Mouse (Mus musculus) T-cell, adult 2 months (primary cell): ENCODE measurements around the gene Camk2g.

Experiments
- DNase-seq: peaks from one replicate; pipeline ENCODE4 v3.0.0; 2022; ENCODE audit warnings: low spot score

Gene Camk2g

GRCm38 (mm10) chr14:20806116-20806840 lies 12.4 kb upstream of the Camk2g start:
- no peak for DNase-seq

GRCm38 (mm10) chr14:20804964-20805672 lies 11.2 kb upstream of the Camk2g start:
- no peak for DNase-seq

- no peak for DNase-seq
Observed at GRCm38 (mm10) chr14:20804481-20804880, 10.6 kb upstream of the Camk2g start.

GRCm38 (mm10) chr14:20803606-20803938 lies 9.7 kb upstream of the Camk2g start:
- DNase-seq, result peak; percentile 63

GRCm38 (mm10) chr14:20802926-20803605 lies 9.2 kb upstream of the Camk2g start:
- DNase-seq, result no peak

GRCm38 (mm10) chr14:20798761-20799160 lies 4.9 kb upstream of the Camk2g start:
- peak; percentile 85 for DNase-seq

- no peak for DNase-seq
Observed at GRCm38 (mm10) chr14:20798300-20798699, 4.4 kb upstream of the Camk2g start.

- DNase-seq, result no peak
Observed at GRCm38 (mm10) chr14:20796643-20797042, 2.8 kb upstream of the Camk2g start.

GRCm38 (mm10) chr14:20796170-20796569 lies 2.3 kb upstream of the Camk2g start:
- DNase-seq, result no peak

GRCm38 (mm10) chr14:20795423-20796152 lies 1.7 kb upstream of the Camk2g start:
- no peak for DNase-seq

GRCm38 (mm10) chr14:20794589-20794988 lies 701 bp upstream of the Camk2g start:
- no peak for DNase-seq

- DNase-seq, result no peak
Observed at GRCm38 (mm10) chr14:20792922-20793757, 748 bp downstream of the Camk2g start.

GRCm38 (mm10) chr14:20792243-20792921 lies 1.5 kb downstream of the Camk2g start:
- DNase-seq, result no peak

- no peak for DNase-seq
Observed at GRCm38 (mm10) chr14:20791511-20792242, 2.2 kb downstream of the Camk2g start.

GRCm38 (mm10) chr14:20790996-20791395 lies 2.9 kb downstream of the Camk2g start:
- DNase-seq, result no peak

- no peak for DNase-seq
Observed at GRCm38 (mm10) chr14:20790445-20790844, 3.4 kb downstream of the Camk2g start.

GRCm38 (mm10) chr14:20789593-20789992 lies 4.3 kb downstream of the Camk2g start:
- no peak for DNase-seq

GRCm38 (mm10) chr14:20788151-20788550 lies 5.7 kb downstream of the Camk2g start:
- DNase-seq, result no peak

- DNase-seq, result no peak
Observed at GRCm38 (mm10) chr14:20786611-20787015, 7.3 kb downstream of the Camk2g start.

- DNase-seq, result no peak
Observed at GRCm38 (mm10) chr14:20786020-20786419, 7.9 kb downstream of the Camk2g start.
